Mouse (Mus musculus) ES-E14 (cell line): ENCODE measurements around the gene AW209491.

ENCODE experiments used
- CHD2 ChIP-seq: IDR thresholded peaks from 2 replicates; pipeline ENCODE4 v1.6.1; 2014; ENCODE audit warnings: mild to moderate bottlenecking, low read depth, low read length, inconsistent platforms
- HCFC1 ChIP-seq: IDR thresholded peaks from 2 replicates; pipeline ENCODE4 v1.6.1; 2012; ENCODE audit warnings: low read length, inconsistent platforms, borderline replicate concordance; ENCODE audit not compliant: insufficient read depth
- ZNF384 ChIP-seq: IDR thresholded peaks from 2 replicates; pipeline ENCODE4 v1.6.1; 2012; ENCODE audit warnings: low read depth, low read length, inconsistent platforms

DNA sequence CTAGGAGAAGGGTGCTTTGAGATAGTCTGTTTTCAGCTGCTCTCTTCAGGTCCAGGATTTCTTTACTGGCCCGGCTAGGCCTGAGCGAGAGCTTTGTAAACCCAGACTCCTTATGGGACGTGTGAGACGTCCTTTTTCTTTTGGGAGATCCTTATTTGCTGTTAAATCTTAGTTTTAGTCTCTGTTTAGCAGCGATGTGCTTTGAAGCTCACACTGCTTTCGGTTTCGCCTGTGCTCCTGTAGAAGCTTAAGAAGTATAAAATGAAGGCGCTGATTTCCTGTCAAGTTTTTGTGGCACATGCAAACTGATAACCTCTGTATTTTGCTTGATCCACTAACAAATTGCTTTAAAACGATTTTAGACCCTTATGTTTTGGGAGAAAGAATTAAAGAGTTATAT, 16.4 kb upstream of the AW209491 start:
- TF ChIP-seq ZNF384 (no peak), CHD2 (no peak), HCFC1 (no peak)
